Mouse (Mus musculus) heart, adult 11 months (tissue): Measurements from ENCODE around the gene Sft2d2.

Source experiments
- DNase-seq: peaks from one replicate; pipeline ENCODE4 v3.0.0; 2022

The Sft2d2 gene

DNA sequence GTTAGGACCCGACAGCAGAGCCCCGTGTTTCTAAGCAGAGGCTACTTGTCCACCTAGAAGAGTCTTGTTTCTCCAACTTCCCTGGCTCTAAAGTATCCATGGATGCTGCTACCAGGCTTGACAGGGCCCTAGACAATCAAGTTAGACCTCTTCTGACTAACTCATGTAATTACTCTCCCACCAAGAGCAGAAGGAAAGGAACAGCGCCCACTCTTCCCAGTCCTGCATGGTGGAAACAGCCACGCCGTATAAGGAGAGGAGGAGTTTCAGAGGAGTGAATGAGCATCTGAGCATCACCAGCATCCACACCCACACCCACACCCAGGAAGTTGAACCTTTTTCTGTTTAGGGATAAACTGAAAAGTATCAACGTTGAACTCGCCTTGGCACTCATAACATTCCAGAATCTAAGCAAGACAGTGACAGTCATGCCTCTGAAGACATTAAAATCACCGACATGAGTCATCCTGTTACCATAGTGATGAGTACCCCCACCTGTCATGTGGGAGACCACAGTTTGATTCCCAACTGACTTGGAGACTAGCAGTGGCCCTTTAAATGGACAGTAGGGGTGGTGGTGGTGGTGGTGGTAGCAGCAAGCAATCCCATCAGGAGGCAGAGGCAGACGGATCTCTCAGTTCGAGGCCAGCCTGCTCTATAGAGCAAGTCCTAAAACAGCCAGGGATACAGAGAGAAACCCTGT, 3.5 kb downstream of the Sft2d2 start:
- peak; percentile 90 for DNase-seq

DNA sequence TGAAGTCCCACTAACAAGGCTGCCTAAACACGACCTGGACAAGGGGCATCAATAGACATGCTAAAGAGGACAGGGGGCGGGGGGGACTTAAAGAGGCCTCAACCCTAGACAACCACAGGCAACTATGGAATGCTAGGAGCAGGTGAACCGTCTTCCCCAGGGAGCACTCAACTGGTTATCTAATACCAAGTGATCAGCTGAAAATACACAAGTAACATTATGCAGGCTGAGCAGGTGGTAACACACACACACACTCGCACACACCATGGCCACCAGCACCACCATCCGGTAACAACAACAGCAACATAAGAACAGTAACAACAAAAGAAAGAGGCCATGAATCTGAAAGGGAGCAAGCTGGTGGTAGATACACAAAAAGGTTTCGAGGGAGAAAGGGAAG, 4.2 kb downstream of the Sft2d2 start:
- peak; percentile 73 for DNase-seq

DNA sequence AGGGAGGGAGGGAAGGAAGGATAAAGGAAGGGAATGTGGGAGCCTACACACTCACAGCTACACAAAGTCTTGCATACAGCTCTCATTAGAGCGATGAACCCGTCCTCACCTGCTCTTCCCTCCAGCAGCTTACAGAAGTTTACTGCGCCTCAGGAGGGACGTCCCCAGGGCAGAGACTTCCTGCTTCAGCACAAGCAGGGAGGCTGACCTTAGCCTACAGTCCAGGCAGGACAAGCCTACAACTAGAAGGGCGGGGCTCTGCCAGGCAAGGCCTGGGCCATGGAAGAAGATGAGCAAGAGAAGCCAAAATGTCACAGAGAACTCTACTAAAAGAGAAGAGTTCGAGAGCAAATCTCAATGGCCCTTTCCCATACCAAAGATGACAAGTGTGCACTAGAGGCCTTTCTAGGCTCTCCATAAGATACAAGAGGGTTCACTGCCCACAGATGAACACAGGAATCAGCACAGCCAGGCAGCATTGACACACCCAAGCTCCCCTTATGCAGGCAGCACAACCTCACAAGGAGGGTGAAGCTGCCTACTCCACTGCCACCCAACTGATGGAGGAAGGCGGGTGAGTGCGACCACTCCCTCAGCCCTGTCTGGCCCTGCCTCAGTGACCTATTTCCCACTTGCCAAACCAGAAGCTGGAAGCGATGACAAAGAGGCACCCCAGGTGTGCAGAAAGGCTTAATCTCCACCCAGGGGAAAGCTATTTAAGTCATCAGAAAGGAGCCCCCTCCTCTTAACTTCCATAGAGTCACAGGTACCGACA, 5.2 kb downstream of the Sft2d2 start:
- DNase-seq, result peak; percentile 89

DNA sequence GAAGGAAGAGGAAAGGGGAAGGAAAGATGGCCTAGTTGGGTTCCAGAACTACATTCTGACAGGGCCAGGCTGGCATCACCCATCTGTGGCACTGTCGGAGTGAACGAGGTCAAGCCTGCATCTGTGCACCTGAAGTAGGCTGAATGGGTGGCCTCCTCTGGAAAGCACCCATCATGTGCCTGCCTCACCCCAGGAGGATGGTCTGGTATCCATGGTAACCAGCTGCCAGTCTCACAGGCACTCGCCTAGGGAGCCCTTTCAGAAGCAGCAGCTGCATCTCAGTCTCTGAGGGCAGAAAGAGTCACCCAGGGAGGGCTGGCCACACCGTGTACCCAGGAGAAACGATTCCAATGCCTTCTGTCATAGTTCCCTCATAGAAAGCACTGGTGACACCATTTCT, 6.9 kb downstream of the Sft2d2 start:
- DNase-seq, result peak; percentile 90

DNA sequence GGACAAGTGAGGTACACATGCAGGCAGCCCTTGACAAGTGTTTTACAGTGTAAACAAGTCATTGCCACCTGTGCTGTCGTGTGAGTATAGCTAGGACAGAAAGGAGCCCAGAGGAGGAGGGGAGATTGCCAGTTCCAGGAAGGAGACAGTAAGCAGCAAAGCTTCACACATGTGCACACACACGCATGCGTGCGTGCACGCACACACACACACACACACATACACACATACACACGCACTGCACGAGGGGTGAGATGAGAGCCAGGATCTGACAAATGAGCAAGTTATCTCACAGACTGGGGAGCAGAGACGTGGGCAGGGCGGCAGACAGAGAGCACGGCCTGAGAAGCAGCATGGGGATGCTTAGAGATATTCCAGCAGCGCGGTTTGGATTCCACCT, 7.7 kb downstream of the Sft2d2 start:
- peak; percentile 57 for DNase-seq

DNA sequence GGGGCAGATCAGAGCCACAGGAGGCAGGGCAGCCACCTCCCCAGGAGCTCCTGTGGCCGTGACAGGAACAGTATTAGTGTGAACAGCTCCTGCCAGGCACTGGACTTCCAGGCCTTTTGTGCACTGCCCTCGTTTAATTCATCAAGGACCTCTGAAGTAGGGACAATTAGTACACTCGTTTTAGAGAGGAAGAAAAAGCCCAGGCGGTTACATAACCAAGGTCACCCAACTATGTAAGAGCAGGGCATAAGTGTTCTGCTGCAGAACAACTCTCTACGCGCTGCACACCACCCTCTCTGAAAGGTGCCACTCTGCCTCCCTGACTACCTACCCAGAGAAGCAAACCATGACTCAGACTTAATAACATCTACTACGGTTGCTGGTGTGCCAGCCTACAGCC, 9.1 kb downstream of the Sft2d2 start:
- peak; percentile 82 for DNase-seq

DNA sequence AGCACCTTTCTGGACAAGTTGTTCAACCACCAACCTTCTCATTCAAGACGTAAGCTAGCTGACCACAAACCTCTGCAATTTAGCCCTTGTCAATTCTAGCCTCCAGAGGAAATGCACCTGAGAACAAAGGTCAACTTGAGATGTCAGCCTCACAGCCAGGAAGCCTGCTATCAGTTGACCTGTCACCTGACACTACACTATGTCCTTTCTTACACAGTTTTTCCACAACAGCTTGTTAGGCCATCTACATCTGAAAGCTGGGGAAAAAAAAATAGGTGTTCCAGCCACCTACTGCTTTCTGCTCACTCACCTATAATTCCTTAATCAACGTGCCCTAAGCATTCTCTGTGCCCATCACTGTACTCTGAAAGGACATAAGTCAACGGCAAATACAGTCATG, 10.1 kb downstream of the Sft2d2 start:
- peak; percentile 62 for DNase-seq

DNA sequence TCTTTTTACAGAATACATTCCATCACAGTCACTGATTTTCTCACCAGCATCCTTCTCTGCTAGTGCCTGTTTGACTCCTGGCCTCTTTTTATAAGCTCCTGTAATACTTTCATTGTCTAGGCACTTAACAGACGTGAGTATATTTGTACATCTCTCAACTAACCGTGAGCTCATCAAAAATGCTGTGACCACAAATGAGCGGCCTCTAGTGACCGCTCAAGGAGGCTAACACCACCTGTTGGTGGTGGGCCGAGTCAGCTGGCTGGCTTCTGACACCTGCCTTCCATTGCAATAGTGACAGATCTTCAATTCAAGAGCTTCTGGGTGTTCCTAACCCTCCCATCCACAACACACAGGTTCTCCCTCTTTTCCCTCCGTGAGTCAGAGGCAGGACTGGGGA, 10.8 kb downstream of the Sft2d2 start:
- peak; percentile 56 for DNase-seq

DNA sequence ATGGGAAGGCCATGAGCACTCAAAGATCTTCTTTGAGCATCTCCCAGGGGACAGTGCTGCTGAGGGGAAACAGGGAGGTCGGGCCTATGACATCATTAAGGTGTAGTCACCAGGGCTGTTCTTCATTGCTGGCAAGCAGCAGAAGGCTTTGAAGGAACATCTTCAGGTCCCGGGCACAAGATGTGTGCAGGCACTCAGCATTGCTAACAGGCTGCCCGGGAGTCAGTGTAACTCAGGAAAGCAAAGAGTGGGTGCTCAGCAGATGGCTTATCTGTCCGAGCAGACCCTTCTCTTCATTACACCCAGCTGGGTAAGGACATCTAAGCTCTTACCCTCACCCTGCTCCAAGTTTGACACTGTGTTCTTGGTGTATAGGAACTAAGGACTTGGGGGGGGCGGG, 14.9 kb downstream of the Sft2d2 start:
- DNase-seq, result peak; percentile 70

DNA sequence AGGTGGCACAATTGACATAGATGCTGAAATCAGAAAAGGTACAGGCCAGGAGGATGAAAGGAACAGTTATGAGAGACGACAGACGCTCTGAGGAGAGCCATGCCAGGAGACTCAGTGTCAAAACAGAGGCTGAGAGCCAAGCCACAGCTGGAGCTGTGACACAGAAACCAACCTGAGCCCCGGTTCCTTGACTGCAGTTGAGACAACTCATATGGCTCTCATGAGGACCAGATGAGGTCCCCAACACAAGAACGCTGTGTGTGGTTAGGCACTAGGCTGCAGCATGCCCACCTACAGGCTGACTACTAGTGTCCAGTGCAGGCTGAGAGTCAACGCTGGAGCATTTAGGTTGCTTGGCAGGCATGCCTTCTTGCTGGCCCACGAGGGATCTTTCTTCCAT, 16.2 kb downstream of the Sft2d2 start:
- peak; percentile 90 for DNase-seq

DNA sequence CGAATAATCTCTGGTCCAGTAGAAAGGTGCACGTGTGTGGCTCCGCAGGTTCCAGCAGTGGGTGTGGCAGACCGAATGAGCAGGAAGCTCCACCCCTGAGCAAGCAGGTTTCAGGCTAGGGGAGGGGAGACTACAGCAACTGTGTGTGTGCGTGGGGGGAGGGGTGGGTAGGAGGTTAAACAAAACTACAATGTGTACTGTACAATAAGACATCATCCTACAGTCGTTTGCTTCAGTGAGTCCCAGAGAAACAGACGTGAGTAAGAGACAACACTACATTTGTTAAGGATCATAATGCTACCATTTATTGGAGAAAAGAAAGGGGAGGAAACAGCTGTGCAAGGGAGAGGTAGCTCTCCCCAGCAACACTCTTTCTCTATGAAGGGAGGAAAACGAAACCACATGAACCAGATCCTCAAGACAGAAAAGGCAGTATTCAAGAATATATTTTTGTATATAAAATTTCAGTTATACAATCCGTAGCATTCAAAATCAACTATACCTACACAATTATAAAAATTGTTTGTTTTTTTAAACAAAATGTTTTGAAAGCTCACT, 20.1 kb downstream of the Sft2d2 start:
- DNase-seq, result no peak

DNA sequence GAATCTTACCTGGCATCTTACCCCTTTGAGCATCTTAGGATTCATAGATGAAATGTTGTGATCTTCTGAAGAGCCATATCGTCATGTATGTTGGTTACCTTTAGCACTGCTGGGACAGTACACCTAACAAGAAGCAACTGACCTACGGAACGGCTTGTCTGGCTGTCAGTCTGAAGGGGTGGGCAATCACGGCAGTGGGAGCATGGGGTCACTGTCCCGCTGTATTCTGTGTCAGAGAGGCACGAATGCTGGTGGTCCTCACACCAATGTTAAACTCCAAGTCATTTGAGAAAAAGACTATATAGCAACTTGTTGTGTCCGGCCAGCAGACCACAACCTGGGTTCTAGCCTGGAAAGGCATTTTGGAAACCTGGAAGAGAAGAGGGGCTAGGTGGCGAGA, 23.0 kb downstream of the Sft2d2 start:
- peak; percentile 59 for DNase-seq

DNA sequence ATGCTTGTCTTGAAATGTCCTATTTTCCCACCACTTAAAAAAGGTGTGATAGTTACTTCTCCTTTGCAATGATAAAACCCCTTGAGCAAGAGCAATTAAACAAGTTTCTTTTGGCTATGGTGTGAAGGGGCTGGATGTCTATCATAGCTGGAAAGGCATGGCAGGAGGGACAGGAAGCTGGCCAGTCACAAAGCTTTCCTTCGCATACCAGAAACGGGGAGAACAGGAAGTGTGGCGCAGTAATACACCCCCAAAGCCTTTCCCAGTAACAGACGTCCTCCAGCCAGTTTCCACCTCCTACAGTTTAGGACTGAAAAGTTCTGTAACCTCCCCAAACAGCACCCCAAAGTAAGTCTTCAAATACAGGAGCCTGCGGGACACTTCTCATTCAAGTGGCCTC, 24.1 kb downstream of the Sft2d2 start:
- peak; percentile 85 for DNase-seq

DNA sequence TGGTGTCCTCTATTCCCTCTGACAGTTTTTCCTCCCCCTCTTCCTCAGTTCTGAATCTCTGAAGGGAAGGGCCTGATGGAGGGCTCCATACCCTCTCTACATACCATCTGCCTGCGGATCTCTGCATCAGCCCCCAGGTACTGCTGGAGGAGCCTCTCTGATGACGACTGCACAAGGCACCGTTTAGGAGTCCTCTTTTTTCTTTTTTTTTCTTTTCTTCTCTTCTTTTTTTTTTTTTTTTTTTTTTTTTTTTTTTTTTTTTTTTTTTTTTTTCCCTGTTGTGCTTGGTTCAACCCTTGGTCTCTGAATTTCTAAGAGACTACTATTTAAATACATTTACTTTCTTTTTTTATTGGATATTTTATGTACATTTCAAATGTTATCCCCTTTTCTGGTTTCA, 24.8 kb downstream of the Sft2d2 start:
- no peak for DNase-seq

DNA sequence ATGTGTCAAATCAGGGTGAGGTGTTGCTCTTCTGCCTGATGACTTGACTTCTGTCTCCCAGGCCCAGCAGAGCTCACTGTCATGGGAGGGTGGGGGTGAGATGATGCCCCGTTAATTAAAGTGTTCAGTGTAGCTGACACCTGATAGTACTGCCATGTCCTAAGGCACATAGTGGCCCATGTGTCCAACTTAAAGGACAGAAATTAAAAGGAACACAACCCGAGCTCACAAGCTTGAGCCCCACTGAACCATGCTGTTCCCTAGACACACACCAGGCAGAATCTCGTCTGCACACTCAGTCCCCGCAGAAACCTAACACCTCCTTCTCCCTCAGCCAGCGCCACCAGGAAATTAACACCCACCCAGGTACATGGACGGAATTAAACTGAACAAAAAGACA, 29.3 kb downstream of the Sft2d2 start:
- DNase-seq, result peak; percentile 46

DNA sequence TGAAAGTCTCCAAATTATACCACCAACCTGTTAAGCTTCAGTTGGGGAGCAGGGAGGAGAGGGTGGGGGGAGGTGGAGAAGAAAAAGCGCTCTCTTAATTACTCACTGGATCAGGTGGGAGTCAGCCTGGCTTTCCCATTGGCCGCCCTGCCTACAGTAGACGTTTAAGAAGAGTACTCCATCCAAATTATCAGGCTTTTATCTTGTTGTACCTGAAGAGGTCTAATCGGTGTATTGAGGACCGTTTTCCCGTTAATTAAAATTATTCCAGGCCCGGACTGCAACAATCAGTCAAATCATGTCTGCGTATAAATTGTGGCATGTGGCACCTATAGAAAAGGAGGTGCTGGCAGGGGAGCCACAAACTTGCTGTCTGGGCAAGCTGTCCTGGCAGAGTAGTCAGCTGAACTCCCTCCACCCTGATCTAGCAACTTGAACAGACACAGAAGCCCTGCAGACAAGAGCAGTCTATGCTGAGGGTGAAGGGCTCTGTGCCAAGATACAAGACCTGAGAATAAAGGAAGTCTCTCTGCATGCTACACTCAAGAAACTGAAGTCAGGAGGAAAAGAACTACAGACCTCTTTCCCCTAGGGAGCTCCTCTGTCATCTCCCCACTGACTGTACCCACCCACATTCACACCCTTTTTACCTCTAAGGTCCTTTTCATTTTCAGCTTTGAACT, 33.4 kb downstream of the Sft2d2 start, which contains the start of gene Tbx19:
Tbx19 (minus strand) TSS at position 51 of the 683 bp plus-strand sequence.
- DNase-seq, result peak; percentile 69

DNA sequence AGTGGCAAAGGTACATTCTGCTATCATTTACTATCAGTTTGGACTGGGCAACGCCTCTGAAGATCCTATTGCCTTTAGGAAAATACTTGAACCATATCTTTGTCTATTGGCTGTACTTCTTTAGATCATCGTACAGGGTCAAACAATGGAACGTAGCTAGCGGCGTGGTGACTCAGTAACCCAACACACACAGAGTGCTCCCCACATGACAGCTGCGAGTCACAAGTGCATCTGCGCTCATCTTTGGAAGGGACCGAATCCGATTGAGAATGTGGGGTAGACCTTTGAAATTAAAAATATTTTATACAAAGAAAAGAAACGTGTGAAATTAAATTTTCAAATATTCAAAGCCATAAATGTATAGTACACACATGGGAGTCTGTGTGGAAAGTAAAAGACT, 35.4 kb downstream of the Sft2d2 start:
- peak; percentile 48 for DNase-seq

DNA sequence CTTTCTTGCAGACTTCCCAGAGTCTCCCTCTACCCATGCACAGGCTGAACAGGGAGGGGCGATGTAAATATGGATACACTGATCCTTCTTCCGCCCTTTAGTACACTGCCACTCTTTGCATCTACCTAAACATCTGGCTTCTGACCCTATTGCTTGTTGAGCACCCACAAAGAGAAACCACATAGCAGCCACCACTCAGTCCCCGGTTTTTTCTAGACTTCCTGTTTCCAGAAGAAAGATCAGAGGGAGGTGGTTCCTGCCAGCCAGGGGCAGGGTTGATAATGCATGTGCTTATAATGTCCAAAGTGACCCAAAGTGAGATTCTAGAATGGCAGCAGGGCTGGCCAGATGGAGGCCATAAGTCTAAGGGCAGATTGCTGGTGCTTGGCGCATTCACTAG, 40.1 kb downstream of the Sft2d2 start:
- DNase-seq, result peak; percentile 73

DNA sequence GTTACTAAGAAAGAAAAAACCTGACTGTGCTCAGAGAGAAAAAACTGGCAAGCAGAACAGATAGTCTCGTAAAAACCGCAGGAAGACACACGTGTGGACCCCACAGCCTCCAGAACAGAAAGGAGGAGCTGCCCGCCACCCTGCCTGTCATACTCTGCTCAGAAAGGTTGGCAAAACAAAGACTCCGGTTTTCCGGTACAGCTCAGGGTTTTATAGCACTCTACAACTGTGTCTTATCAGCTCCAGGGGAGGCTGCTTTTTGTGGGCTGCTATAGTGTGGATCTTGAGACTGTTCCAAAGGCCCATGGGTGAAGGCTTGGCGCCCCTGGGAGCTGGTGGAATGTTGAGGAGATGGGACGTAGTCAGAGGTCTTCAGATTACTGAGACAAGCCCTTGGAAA, 43.0 kb downstream of the Sft2d2 start:
- peak; percentile 64 for DNase-seq

DNA sequence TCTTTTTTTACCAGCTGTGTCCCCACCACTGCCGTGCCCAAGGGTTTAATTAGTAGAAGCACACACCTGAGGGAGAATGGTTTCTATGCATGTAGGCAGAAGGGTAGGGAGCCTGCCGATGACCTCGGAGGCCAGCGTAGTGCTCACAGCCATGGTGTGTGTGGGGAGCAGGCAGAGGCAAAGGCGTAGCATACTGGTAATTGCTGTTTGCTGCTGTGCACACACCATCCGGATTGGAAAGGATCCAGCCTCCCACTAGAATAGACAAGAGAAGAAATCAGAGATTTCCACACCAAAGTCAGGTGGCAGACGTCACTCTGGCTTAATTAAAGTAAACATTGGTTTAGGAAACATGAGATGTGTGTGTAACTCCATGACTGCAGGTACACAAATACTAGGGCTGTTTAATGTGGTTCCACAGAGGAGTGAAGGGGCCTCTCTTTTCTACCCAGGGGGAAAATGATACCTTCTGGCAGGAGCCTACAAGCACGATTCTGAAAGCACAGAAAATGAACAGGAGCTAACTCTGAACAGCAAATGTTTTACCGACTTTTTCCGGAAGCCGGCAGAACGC, 51.8 kb downstream of the Sft2d2 start:
- no peak for DNase-seq

DNA sequence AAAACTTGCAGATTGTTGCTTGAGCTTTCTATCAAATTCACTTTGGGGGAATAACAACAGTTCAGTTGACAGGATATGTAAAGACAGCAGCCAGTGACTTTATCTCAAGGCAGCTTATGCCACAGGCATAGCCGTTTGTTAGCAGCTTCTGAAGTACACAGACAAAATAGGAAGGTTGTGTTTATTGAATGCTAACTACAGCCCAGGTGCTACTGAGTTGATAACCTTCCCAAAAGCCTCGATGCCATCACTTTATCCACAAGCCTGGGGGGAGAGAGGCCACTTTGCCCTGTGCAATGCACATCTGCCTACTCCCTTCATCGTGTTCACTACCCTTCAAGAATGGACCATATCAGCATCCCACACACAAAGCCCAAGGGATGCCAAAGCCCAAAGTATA, 54.0 kb downstream of the Sft2d2 start:
- DNase-seq, result no peak

DNA sequence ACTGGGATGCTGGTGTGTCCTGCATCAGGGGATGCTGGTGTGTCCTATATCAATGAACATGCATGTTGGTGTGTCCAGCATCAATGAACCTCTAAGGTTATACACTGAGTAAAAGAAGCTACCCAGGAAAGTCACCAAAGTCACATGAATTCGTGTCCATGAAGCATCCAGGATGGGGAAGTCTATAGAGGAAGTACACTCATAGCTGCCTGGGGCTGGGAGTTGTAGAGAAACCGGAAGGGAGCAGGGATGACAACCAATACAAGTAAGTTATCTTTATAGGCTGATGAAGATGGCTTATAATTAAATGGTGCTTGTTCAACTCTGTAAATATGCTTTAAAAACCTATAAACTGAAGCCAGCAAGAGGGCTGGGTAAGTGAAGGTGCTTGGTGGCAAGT, 60.4 kb downstream of the Sft2d2 start:
- DNase-seq, result no peak

DNA sequence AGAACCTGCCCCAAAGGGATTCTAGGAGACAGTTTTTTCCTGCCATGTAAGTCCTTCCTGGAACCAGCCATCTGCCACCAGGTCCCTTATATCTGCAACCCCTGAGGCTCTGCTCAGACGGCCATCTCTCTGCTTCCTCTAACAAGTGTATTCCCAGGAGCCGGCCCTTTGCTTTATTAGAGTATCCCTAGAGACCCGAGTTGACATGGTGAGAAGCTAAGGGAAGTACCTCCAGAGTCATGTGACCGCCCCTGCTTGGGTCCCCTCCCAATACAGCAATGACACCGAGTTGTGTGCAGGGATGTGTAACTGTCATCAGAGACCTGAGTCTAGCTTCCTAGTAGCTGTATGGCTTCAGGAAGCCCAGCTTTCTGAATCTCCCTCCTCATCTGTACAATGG, 61.0 kb downstream of the Sft2d2 start:
- DNase-seq, result no peak
